Comparison of ENCODE assay signal across 8 mouse cellular contexts in the genomic region with DNA sequence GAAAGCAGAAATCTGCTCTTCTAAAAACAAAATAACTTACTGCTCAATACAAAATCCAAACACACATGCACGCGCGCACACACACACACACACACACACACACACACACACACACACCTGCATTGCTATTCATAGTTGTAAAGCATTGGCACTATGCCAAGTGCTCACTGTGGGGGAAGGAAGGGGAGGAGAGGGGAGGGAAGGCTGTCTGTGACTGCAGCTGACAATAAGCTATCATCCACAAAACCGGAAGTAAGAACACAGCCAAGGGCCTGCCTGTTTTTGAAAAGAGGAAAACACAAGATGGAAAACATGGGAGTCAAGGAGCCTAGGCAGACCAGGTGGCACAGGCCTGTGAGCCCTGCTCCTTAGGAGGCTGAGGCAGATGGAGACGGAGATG. TPM values are rescaled to one million over a fixed set of nuclear protein-coding genes. Genes with fewer than 3 reads are reported as not detected.
A peak's percentile ranks its signal among the peaks of the same experiment; 100 is the strongest.
DNase-seq lines count a peak whose midpoint lies in the region; ATAC-seq and TF ChIP-seq lines count a peak whose summit lies in the region.

No protein-coding gene starts in this region.

- H3K4me1 ChIP-seq in bone marrow macrophage, adult 2 months (ENCODE audit: control insufficient read depth, insufficient read depth, low read length) = peaks cover 10% of the 10 kb centered on the region
- peaks cover 11 to 13% of the 10 kb centered on the region in 2 experiments for H3K4me1 ChIP-seq in heart, embryonic 14.5 days (ENCODE audit: control insufficient read depth in 2 of 2, insufficient read depth in 2 of 2, low read length in 2 of 2)
- peaks cover 23% of the 10 kb centered on the region for H3K4me1 ChIP-seq in kidney, embryonic 15.5 days
- peaks cover 35% of the 10 kb centered on the region for H3K4me1 ChIP-seq in midbrain, embryonic 14.5 days (ENCODE audit: control insufficient read depth, insufficient read depth, low read length)

- no peak for TF ChIP-seq POLR2A in bone marrow macrophage, adult 2 months (IDR thresholded peaks at IDR 0.05; ENCODE audit: borderline replicate concordance, low read depth, low read length)

- no peak overlapping the region for H3K4me2 ChIP-seq in heart, embryonic 14.5 days (ENCODE audit: low read length)
- no peak overlapping the region for H3K4me2 ChIP-seq in kidney, embryonic 15.5 days
- no peak overlapping the region for H3K4me2 ChIP-seq in midbrain, embryonic 14.5 days (ENCODE audit: low read length)

- no peaks in the 10 kb centered on the region for H3K27me3 ChIP-seq in heart, embryonic 14.5 days (ENCODE audit: control insufficient read depth, insufficient read depth, low read length)
- H3K27me3 ChIP-seq in kidney, embryonic 15.5 days = no peaks in the 10 kb centered on the region
- H3K27me3 ChIP-seq in midbrain, embryonic 14.5 days (ENCODE audit: control insufficient read depth, insufficient read depth, low read length) = no peaks in the 10 kb centered on the region

- H3K9me3 ChIP-seq in heart, embryonic 14.5 days (ENCODE audit: control insufficient read depth, low read length) = no peaks in the 10 kb centered on the region
- H3K9me3 ChIP-seq in kidney, embryonic 15.5 days (replicated peaks) = no peaks in the 10 kb centered on the region
- no peaks in the 10 kb centered on the region for H3K9me3 ChIP-seq in midbrain, embryonic 14.5 days (ENCODE audit: control insufficient read depth, low read length)

- no peak overlapping the region for H3K4me3 ChIP-seq in bone marrow macrophage, adult 2 months (ENCODE audit: insufficient read depth, low read length)
- H3K4me3 ChIP-seq in heart, embryonic 14.5 days (ENCODE audit: control insufficient read depth in 1 of 2, insufficient read depth in 1 of 2, low read depth in 1 of 2, low read length in 2 of 2) = no peak overlapping the region
- H3K4me3 ChIP-seq in kidney, embryonic 15.5 days (replicated peaks) = no peak overlapping the region
- H3K4me3 ChIP-seq in midbrain, embryonic 14.5 days (replicated peaks; ENCODE audit: low read depth, low read length) = no peak overlapping the region

- H3K9ac ChIP-seq in heart, embryonic 14.5 days (ENCODE audit: low read length) = no peak overlapping the region
- H3K9ac ChIP-seq in kidney, embryonic 15.5 days = no peak overlapping the region
- peak overlapping the region; percentile 21; the same call in 1 of the 2 replicates for H3K9ac ChIP-seq in midbrain, embryonic 14.5 days (replicated peaks; ENCODE audit: low read length)

- H3K36me3 ChIP-seq in heart, embryonic 14.5 days (ENCODE audit: control insufficient read depth, insufficient read depth, low read length) = no peaks in the 10 kb centered on the region
- H3K36me3 ChIP-seq in kidney, embryonic 15.5 days = no peaks in the 10 kb centered on the region
- H3K36me3 ChIP-seq in midbrain, embryonic 14.5 days (ENCODE audit: control insufficient read depth, insufficient read depth, low read length) = no peaks in the 10 kb centered on the region

- H3K27ac ChIP-seq in bone marrow macrophage, adult 2 months (ENCODE audit: insufficient read depth, low read depth, low read length) = 0 out of 2 replicates have a peak overlapping the region, but pooled peaks have one; percentile 11
- peak overlapping the region; percentile 42 to 50; a peak in 2 of 4 replicates for H3K27ac ChIP-seq in heart, embryonic 14.5 days (replicated peaks in 1 of 2; ENCODE audit: control insufficient read depth in 1 of 2, insufficient read depth in 1 of 2, low read depth in 2 of 2, low read length in 2 of 2)
- peak overlapping the region; percentile 52 for H3K27ac ChIP-seq in kidney, embryonic 15.5 days
- peak overlapping the region; percentile 94 for H3K27ac ChIP-seq in midbrain, embryonic 14.5 days (replicated peaks; ENCODE audit: low read depth, low read length)

- ATAC-seq in heart, embryonic 14.5 days (ENCODE audit: insufficient number of reproducible peaks, insufficient read depth, low FRiP score, low read depth) = peak; percentile 45; the same call in 1 of the 2 replicates
- ATAC-seq in kidney, embryonic 15.5 days (replicated peaks; ENCODE audit: low FRiP score) = 0 out of 2 replicates have a peak, but pooled peaks have one; percentile 41
- no peak for ATAC-seq in midbrain, embryonic 14.5 days (ENCODE audit: low FRiP score, low TSS enrichment)
- no peak for ATAC-seq in cerebellum, adult (ENCODE audit: insufficient number of reproducible peaks, low FRiP score, low TSS enrichment)

- no peak for TF ChIP-seq CTCF in bone marrow macrophage, adult 2 months (IDR thresholded peaks at IDR 0.05; ENCODE audit: low read depth, low read length)

- 46% methylated on average over 5 of the region's 5 CpGs for WGBS in heart, embryonic 14.5 days
- WGBS in kidney, embryonic 15.5 days = 69% methylated on average over 5 of the region's 5 CpGs
- 51% methylated on average over 5 of the region's 5 CpGs for WGBS in midbrain, embryonic 14.5 days

- DNase-seq in gastrocnemius, adult 18-20 months (ENCODE audit: low spot score) = peak; percentile 42
- DNase-seq in gastrocnemius, adult 8-10 months (ENCODE audit: low spot score in 2 of 2) = no peak
- DNase-seq in midbrain, embryonic 14.5 days = peak; percentile 84
- no peak for DNase-seq in layer of hippocampus, adult 9-11 months

RNA-seq across cellular contexts. Expression of a gene that starts 42.6 kb away (rescaled TPM):
- 10 to 100 TPM in 1 of 2 experiments, 1 to 10 TPM in 1; 8.7 to 14.5 TPM for total RNA-seq in gastrocnemius, adult 18-20 months (2021)
- 10 to 100 TPM in 1 of 4 experiments, 1 to 10 TPM in 3; 6.0 to 11.3 (median 8.5) TPM for total RNA-seq in gastrocnemius, adult 8-10 months (2022)
- polyA plus RNA-seq in bone marrow macrophage, adult 2 months (2012; ENCODE audit: insufficient read depth, insufficient read length, missing spikeins) = 14.8 and 15.9 TPM in 2 replicates
- polyA plus RNA-seq in heart, embryonic 14.5 days (2014; fragmentation: Nextera tagmentation; extraction: Ambion mirVana) = 8.7 and 9.3 TPM in 2 replicates
- polyA plus RNA-seq in kidney, embryonic 15.5 days (2015; fragmentation: Nextera tagmentation; extraction: Ambion mirVana) = 28.7 and 28.8 TPM in 2 replicates
- 19.4 and 21.9 TPM in 2 replicates for polyA plus RNA-seq in midbrain, embryonic 14.5 days (2014; fragmentation: Nextera tagmentation; extraction: Ambion mirVana)

Comparison
In these comparisons a context has a peak if more than half of its experiments do, and no peak if none do; other contexts are left out.
1. DNase-seq: peak in gastrocnemius, adult 18-20 months (single experiment) and midbrain, embryonic 14.5 days (single experiment); none in gastrocnemius, adult 8-10 months (0 of 2) and layer of hippocampus, adult 9-11 months (single experiment).
2. H3K27ac ChIP-seq: peak in every context shown above with its lines; median percentile 94 in midbrain, embryonic 14.5 days; 52 in kidney, embryonic 15.5 days; 46 in heart, embryonic 14.5 days; 11 in bone marrow macrophage, adult 2 months.
3. ATAC-seq: peak in heart, embryonic 14.5 days (single experiment) and kidney, embryonic 15.5 days (single experiment); none in midbrain, embryonic 14.5 days (single experiment) and cerebellum, adult (single experiment).